Mouse (Mus musculus) cerebellum, adult 2 months (tissue): ENCODE results near the gene Rbp2.

Experiments
- CTCF ChIP-seq: fragments of 200-500 bp; IDR thresholded peaks from 2 replicates; pipeline ENCODE4 v1.5.1; 2011; ENCODE audit warnings: low read depth, mild to moderate bottlenecking, control low read depth, low read length, moderate library complexity, borderline replicate concordance; ENCODE audit not compliant: insufficient read depth
- POLR2A ChIP-seq: fragments of 200-500 bp; IDR thresholded peaks from 2 replicates; pipeline ENCODE4 v1.6.1; 2011; ENCODE audit warnings: low read length, control low read depth, borderline replicate concordance; ENCODE audit not compliant: insufficient read depth

DNA sequence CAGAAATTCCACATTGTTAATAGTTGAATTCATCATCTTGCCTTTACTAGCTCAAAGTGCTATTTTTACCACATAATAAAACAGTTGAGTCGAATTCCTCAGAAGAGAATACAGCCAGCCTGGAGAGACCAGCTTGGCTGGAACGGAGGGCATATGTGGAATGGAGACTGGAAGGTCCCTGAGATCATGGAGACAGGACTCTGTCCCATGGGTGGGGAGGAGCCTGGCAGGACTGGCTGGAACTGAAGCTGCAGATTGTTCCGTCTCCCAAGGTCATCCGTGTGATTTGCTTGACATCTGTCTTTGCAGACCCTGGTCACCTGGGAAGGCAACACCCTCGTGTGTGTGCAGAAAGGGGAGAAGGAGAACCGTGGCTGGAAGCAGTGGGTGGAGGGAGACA lies 21.6 kb downstream of the Rbp2 start:
- TF ChIP-seq POLR2A (no peak), CTCF (no peak)
